Mouse (Mus musculus): Measurements from ENCODE around the gene Mboat2. TPM values are rescaled to one million over a fixed set of nuclear protein-coding genes. Genes with fewer than 3 reads are reported as not detected.

Gene Mboat2
- polyA plus RNA-seq, 1 experiment from 2014 or later, result 44.6 TPM

- H3K4me1 ChIP-seq (ENCODE audit: insufficient read depth), result peaks cover 7% of the 10 kb centered on the region; the same call in 1 of the 2 replicates
- TF ChIP-seq CTCF (IDR thresholded peaks at IDR 0.05; ENCODE audit: low read depth), result no peak
These were observed 64.7 kb downstream of the Mboat2 start for GRCm38 (mm10) chr12:24895352-24895751.

DNA sequence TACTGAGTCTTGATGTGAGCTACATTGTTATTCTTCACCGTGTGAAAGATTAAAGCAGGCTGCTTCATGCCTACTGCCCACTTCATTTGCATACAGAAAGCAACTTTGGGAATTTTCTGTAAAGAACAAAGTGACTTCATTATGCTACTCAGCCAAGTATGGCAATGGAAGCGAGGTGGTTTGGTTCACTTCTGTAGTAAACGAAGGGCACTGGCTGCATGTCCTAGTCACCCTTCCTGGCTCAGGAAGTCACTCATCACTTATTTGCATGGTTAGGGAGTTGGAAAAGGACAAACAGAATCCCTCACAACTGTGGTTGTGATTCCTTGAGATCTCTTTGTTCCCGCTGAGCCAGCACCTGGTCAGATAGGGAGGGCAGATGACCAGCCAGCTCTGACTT lies 66.7 kb downstream of the Mboat2 start:
- no peak overlapping the region for H3K4me2 ChIP-seq
- no peak overlapping the region for H3K9ac ChIP-seq
- H3K4me3 ChIP-seq (ENCODE audit: low read depth, low read length), result no peak overlapping the region
- peaks cover 7% of the 10 kb centered on the region; the same call in 1 of the 2 replicates for H3K4me1 ChIP-seq (ENCODE audit: insufficient read depth)
- DNase-seq (no peak), ATAC-seq (ENCODE audit: insufficient read depth) (no peak)
- no peak for TF ChIP-seq CTCF (IDR thresholded peaks at IDR 0.05; ENCODE audit: low read depth)
- no peak overlapping the region for H3K27ac ChIP-seq (ENCODE audit: low read depth)
- 83% methylated on average over 4 of the region's 4 CpGs for WGBS
- H3K9me3 ChIP-seq (ENCODE audit: low read depth, low read length), result no peaks in the 10 kb centered on the region
- H3K36me3 ChIP-seq (ENCODE audit: insufficient read depth), result peaks cover 6% of the 10 kb centered on the region; the same call in 1 of the 2 replicates
- no peaks in the 10 kb centered on the region for H3K27me3 ChIP-seq (ENCODE audit: insufficient read depth, low read length)

More at GRCm38 (mm10) chr12:24895352-24895751, 64.7 kb downstream of the Mboat2 start:
- Histone ChIP-seq H3K9ac (no peak overlapping the region), H3K4me2 (no peak overlapping the region), H3K9me3 (ENCODE audit: low read depth, low read length) (no peaks in the 10 kb centered on the region), H3K27me3 (ENCODE audit: insufficient read depth, low read length) (no peaks in the 10 kb centered on the region), H3K4me3 (ENCODE audit: low read depth, low read length) (no peak overlapping the region), H3K36me3 (ENCODE audit: insufficient read depth) (peaks cover 13% of the 10 kb centered on the region; the same call in 1 of the 2 replicates), H3K27ac (ENCODE audit: low read depth) (no peak overlapping the region)
- ATAC-seq (ENCODE audit: insufficient read depth), result no peak
- 76% methylated on average over 5 of the region's 5 CpGs for WGBS
- peak; percentile 37 for DNase-seq

GRCm38 (mm10) chr12:24898226-24898625 lies 67.5 kb downstream of the Mboat2 start:
- H3K27me3 ChIP-seq (ENCODE audit: insufficient read depth, low read length), result no peaks in the 10 kb centered on the region
- peaks cover 13% of the 10 kb centered on the region; the same call in 1 of the 2 replicates for H3K36me3 ChIP-seq (ENCODE audit: insufficient read depth)
- no peaks in the 10 kb centered on the region for H3K9me3 ChIP-seq (ENCODE audit: low read depth, low read length)
- no peak for TF ChIP-seq CTCF (IDR thresholded peaks at IDR 0.05; ENCODE audit: low read depth)
- peak; percentile 25 for DNase-seq
- H3K9ac ChIP-seq, result no peak overlapping the region
- peaks cover 7% of the 10 kb centered on the region; the same call in 1 of the 2 replicates for H3K4me1 ChIP-seq (ENCODE audit: insufficient read depth)
- H3K4me2 ChIP-seq, result no peak overlapping the region
- WGBS, result 64% methylated on average over 9 of the region's 9 CpGs
- H3K4me3 ChIP-seq (ENCODE audit: low read depth, low read length), result no peak overlapping the region
- no peak for ATAC-seq (ENCODE audit: insufficient read depth)
- no peak overlapping the region for H3K27ac ChIP-seq (ENCODE audit: low read depth)

DNA sequence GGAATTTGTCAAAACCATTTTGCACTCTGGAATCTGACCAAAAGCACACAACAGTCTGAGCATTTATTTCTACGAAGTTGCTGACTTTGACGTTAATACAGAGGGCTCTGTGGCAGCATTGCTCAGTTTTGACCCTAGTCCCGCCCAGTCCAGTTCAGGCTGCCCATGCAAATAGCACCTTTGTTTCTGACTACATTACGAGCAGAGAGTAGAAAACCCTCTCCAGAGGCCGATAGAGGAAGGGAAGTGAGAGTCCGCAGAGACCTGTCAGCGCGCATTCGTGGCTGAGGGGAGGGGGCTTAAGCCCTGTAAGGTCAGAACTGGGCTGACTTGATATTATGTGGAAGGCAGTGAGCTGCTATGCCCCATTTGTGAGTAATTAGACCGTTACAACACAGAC lies 69.0 kb downstream of the Mboat2 start:
- Histone ChIP-seq H3K4me1 (ENCODE audit: insufficient read depth) (no peaks in the 10 kb centered on the region), H3K27ac (ENCODE audit: low read depth) (no peak overlapping the region), H3K27me3 (ENCODE audit: insufficient read depth, low read length) (no peaks in the 10 kb centered on the region), H3K9ac (no peak overlapping the region), H3K4me3 (ENCODE audit: low read depth, low read length) (no peak overlapping the region), H3K9me3 (ENCODE audit: low read depth, low read length) (no peaks in the 10 kb centered on the region), H3K36me3 (ENCODE audit: insufficient read depth) (peaks cover 13% of the 10 kb centered on the region; the same call in 1 of the 2 replicates), H3K4me2 (no peak overlapping the region)
- DNase-seq (no peak), ATAC-seq (ENCODE audit: insufficient read depth) (no peak)
- TF ChIP-seq CTCF (IDR thresholded peaks at IDR 0.05; ENCODE audit: low read depth), result no peak
- 82% methylated on average over 10 of the region's 10 CpGs for WGBS

DNA sequence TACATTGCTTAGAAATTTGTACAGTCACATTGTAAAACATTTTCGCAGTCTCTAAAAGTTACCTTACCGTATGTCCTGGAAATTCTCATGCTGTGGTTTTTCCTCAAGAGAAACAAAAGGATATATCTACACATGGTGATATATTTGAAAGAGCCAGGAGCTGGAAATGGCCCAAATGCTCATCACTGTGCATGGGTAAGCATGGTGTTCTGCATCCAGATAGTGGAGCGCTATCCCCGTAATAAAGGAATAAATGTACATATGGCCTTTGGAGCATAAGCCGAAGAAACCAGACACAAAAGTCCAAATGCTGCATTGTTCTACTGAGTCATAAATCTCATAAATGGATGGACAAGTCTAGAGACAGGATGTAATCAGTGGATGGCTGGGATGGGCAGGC lies 72.1 kb downstream of the Mboat2 start:
- no peak for ATAC-seq (ENCODE audit: insufficient read depth)
- Histone ChIP-seq H3K27me3 (ENCODE audit: insufficient read depth, low read length) (no peaks in the 10 kb centered on the region), H3K4me3 (ENCODE audit: low read depth, low read length) (no peak overlapping the region), H3K9ac (no peak overlapping the region), H3K9me3 (ENCODE audit: low read depth, low read length) (no peaks in the 10 kb centered on the region), H3K27ac (ENCODE audit: low read depth) (no peak overlapping the region), H3K4me2 (no peak overlapping the region), H3K36me3 (ENCODE audit: insufficient read depth) (peaks cover 9% of the 10 kb centered on the region; the same call in 1 of the 2 replicates), H3K4me1 (ENCODE audit: insufficient read depth) (no peaks in the 10 kb centered on the region)
- no peak for TF ChIP-seq CTCF (IDR thresholded peaks at IDR 0.05; ENCODE audit: low read depth)
- 96% methylated on average over 5 of the region's 5 CpGs for WGBS
- no peak for DNase-seq

DNA sequence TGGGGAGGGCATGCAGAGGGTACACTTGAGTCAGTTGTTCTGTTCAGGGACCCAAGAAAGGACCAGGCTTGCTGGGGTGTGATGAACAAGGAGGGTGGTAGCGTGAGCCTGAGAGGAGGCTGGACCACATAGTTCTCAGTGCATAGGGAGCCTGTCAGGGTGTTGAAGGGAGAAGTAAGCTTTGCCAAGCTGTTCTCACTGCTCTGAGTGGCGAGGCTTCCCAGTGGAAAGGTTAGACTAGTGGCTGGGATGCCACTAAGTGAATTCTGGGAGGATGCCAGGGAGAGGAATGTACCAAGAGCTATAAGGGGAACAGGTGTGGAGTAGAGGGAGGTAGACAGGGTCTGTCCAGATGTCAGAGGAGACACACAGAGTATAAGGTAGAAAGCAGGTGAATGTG lies 77.2 kb downstream of the Mboat2 start:
- Histone ChIP-seq H3K9ac (no peak overlapping the region), H3K36me3 (ENCODE audit: insufficient read depth) (peaks cover 6% of the 10 kb centered on the region; the same call in 1 of the 2 replicates), H3K4me3 (ENCODE audit: low read depth, low read length) (no peak overlapping the region), H3K9me3 (ENCODE audit: low read depth, low read length) (no peaks in the 10 kb centered on the region), H3K27ac (ENCODE audit: low read depth) (no peak overlapping the region), H3K4me2 (no peak overlapping the region), H3K4me1 (ENCODE audit: insufficient read depth) (no peaks in the 10 kb centered on the region), H3K27me3 (ENCODE audit: insufficient read depth, low read length) (no peaks in the 10 kb centered on the region)
- DNase-seq (no peak), ATAC-seq (ENCODE audit: insufficient read depth) (no peak)
- TF ChIP-seq CTCF (IDR thresholded peaks at IDR 0.05; ENCODE audit: low read depth), result no peak
- 75% methylated on average over 2 of the region's 2 CpGs for WGBS

DNA sequence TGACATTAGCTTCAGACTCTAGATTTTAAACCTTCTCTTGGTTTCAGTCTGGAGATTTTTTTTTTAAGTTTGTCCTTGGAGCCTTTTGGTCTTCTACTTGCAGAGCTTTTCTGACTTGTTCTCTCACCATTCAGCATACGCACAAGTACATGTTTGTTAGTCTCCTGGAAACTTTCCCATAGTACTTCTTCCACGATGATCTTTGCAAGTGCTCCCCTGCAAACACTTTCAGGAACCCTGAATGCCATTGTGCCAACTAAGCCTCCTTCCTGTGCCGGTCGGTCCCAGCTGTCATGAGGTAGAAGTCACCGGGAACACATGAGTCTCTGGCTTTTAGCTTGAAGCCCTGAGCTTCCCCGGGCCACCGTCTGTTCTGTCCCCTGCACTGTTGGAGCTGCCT lies 79.0 kb downstream of the Mboat2 start:
- ATAC-seq (ENCODE audit: insufficient read depth), result no peak
- no peaks in the 10 kb centered on the region for H3K9me3 ChIP-seq (ENCODE audit: low read depth, low read length)
- H3K9ac ChIP-seq, result no peak overlapping the region
- DNase-seq, result no peak
- no peaks in the 10 kb centered on the region for H3K27me3 ChIP-seq (ENCODE audit: insufficient read depth, low read length)
- peaks cover 4% of the 10 kb centered on the region; the same call in 1 of the 2 replicates for H3K36me3 ChIP-seq (ENCODE audit: insufficient read depth)
- no peak overlapping the region for H3K27ac ChIP-seq (ENCODE audit: low read depth)
- no peak overlapping the region for H3K4me2 ChIP-seq
- no peaks in the 10 kb centered on the region for H3K4me1 ChIP-seq (ENCODE audit: insufficient read depth)
- whole genome bisulfite sequencing, result 82% methylated on average over 7 of the region's 7 CpGs
- TF ChIP-seq CTCF (IDR thresholded peaks at IDR 0.05; ENCODE audit: low read depth), result no peak
- H3K4me3 ChIP-seq (ENCODE audit: low read depth, low read length), result no peak overlapping the region

All from lung, embryonic 14.5 days (tissue).